Mouse (Mus musculus) kidney, postnatal 4 days (tissue): ENCODE results near the gene 1500011B03Rik.
"Not testable (repeated sequence)": the region's sequence is repeated elsewhere in the genome, so short reads cannot be mapped to it uniquely, and the experiment has no call there.

ENCODE experiments used
- DNase-seq, 2 experiments: peaks; one replicate each; pipeline ENCODE4 v3.0.0; 2021; ENCODE audit warnings: mixed read lengths in 2 of 2

The 1500011B03Rik gene

GRCm38 (mm10) chr5:114822796-114823688 lies at the start of gene 1500011B03Rik:
1500011B03Rik (minus strand) TSS chr5:114823468.
- peak; percentile 87 to 91 for DNase-seq

- DNase-seq: no peak
These were observed 42.0 kb upstream of the 1500011B03Rik start for GRCm38 (mm10) chr5:114865279-114865678.

GRCm38 (mm10) chr5:114864813-114865212 lies 41.5 kb upstream of the 1500011B03Rik start:
- DNase-seq: no peak

- peak; percentile 17 to 44 for DNase-seq
These were observed 38.5 kb upstream of the 1500011B03Rik start for GRCm38 (mm10) chr5:114861730-114862129.

GRCm38 (mm10) chr5:114859253-114859652 lies 36.0 kb upstream of the 1500011B03Rik start:
- peak; percentile 85 to 87 for DNase-seq

DNA sequence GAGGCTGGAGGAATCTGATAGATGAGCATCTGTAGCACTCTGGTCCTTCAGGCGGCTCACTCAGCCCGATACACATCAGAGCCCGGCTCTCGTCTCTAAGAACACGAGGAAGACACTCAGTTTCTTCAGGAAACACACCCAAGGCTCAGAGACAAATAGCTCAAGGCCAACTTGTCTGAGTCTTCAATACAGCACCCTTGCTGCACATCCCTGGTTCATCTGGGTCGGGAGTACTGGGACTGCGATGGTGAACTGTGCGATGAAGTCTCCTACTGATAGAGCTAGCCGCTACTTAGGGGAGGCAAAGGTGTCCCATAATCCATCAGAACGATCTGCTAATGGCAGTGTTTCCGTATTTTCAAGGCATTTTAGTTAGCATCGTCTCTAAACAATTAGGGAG lies 35.3 kb upstream of the 1500011B03Rik start, which contains the start of gene Gm9936:
Gene Gm9936 (minus strand): TSS at position 101 of the 400 bp plus-strand sequence.
- DNase-seq: no peak

DNA sequence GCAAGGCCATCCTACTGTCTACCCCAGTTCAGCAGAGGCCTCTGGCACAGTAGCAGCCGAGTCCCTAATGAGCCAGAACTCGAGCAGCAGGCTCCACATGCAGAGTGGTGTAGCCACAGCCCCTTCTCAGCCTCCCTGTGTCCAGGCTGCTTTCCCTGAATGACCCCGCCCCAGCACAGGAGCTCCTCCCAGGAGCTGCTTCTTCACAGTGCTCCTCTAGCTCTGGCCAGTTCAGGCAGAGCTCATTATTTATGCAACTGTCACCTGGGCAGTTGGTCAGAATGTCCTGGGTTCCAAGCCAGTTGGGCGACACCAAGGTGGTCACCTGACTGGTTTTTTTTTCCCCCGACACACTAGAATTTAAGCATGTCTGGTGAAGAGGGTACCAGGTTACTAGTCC lies 30.1 kb upstream of the 1500011B03Rik start, which contains the start of gene 4930519G04Rik:
Gene 4930519G04Rik (plus strand): TSS at position 301 of the 400 bp plus-strand sequence.
- not testable (repeated sequence) for DNase-seq

GRCm38 (mm10) chr5:114851565-114852236 lies 28.4 kb upstream of the 1500011B03Rik start:
- DNase-seq: no peak

GRCm38 (mm10) chr5:114844371-114844770 lies 21.1 kb upstream of the 1500011B03Rik start:
- not testable (repeated sequence) for DNase-seq

DNA sequence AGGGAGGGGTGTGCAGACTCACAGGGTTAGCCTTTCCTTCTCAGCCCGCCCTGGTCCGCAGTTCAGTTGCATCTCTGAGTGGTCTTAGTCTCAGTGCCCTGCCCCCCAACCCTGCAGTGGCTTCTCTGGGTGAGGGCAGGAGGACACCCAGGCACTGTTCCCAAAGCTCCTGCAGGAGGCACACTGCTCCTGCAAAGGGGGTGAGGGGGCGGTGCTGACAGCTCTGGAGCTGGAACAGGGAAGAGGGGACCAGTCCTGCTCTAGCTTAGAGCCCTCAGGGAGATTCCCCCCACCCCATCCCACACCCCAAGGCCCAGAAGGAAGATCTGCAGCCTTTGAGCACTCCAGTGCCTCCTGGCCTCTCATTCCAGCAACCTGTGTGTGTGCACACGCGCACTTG lies 19.4 kb upstream of the 1500011B03Rik start:
- DNase-seq: no peak

DNA sequence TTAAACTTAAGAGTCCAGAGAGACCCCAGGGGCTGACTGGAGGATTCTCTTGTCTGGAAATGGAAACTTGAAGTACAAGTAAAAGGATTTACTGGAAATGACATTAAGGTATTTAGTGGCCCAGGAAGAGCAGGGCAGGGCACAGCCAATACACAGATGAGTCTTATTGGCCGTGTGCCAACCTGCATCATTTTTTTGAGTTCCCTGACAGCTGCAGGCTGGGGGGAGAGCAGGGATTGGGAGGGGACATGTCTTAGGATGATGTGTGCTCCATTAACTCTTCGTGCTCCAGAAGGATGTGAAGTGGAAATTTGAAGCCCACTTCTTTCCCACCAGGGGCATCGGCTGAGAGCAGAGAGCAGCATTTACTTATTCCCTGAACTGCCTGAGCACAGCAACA lies 18.9 kb upstream of the 1500011B03Rik start:
- DNase-seq: not testable (repeated sequence)

DNA sequence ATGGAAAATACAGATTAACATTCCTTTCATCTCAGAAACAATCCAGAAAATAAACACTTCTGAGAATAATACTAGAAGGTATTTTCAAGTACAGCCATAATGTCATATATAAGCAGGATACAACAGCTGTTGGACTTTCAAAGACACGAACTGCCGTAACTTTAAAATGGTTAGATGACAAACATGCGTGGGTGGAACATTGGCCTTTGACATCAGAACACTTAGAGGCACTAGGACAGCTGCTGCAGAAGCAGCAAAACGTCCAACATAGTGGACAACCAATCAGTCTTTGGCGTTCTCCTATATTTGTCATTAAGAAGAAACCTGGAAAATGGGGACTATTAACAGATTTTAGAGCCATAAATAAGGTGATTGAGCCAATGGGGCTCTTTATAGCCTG lies 17.2 kb upstream of the 1500011B03Rik start:
- DNase-seq: peak in 1 of 2 experiments; percentile 37

GRCm38 (mm10) chr5:114836886-114837285 lies 13.6 kb upstream of the 1500011B03Rik start:
- no peak for DNase-seq

DNA sequence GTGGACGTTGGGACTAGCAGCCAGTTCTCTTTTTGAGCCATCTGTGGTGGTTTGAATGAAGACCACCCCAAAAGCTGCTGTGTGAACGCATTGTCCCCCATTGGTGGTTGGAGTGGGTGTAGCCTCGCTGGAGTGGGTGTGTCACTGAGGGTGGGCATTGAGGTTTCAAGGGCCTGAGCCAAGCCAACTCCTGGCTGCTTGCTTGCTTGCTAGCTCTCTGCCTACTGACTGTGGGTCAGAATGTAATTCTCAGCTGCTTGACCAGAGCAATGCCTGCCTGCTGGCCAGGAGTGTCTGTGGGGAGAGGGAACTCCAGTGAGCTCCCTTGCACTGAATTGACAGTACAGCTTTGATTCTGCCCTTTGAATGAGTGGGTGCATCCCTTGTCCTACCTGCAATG lies 6.5 kb upstream of the 1500011B03Rik start:
- no peak for DNase-seq

DNA sequence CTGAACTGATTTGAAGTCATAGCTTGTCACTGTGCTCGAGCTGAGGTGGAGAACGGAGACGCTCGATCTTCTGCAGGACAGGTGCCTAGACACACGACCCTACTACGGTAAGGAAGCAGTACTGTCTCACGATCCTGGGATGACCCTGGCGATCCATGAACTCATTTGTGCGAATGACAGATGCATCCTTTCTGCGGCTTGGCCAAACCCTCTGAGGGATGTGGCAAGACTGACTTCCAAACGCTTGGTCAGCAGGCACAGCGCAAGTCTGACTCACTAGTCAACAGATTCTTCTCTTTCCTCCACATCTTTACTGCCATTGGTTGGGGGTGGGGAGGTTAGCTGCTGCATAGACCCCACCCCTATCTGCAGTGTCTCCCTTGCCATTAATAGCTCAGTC lies 4.2 kb upstream of the 1500011B03Rik start:
- peak in 1 of 2 experiments; percentile 2 for DNase-seq

GRCm38 (mm10) chr5:114825978-114826691 lies 2.9 kb upstream of the 1500011B03Rik start:
- peak; percentile 88 to 95 for DNase-seq

- DNase-seq: peak; percentile 69 to 76
These were observed 929 bp upstream of the 1500011B03Rik start for GRCm38 (mm10) chr5:114824197-114824596.

DNA sequence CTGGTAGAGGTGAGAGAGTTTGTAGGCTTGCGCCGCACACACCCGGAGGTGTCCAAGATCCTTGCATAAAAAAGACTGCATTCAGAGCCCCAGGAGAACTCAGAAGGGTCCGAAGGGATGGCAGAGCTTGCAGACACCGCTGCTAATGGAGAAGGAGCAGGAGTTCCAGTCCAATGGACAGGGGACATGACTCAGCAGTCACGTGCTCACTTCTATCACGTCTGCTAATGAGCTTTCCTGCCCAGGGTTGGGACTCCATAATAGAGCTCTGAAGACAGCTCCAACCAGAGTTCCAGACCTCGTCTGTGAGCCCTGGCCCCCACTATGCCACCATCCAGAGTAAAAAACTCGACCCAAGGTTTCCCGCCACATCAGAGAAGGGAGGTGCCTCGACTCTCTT lies 5.1 kb downstream of the 1500011B03Rik start:
- peak; percentile 24 to 51 for DNase-seq

DNA sequence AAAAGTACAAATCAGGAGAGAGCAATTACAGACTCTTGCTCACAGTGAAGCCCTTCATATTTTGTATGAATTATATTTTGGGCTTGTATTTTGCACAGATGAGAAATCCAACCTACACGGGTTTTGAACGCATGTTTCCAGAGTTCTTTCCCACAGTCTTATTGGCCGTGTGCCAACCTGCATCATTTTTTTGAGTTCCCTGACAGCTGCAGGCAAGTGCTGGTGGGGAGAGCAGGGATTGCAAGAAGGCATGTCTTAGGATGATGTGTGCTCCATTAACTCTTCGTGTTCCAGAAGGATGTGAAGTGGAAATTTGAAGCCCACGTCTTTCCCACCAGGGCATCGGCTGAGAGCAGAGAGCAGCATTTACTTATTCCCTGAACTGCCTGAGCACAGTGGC lies 6.7 kb downstream of the 1500011B03Rik start:
- no peak for DNase-seq

GRCm38 (mm10) chr5:114813525-114814181 lies 9.6 kb downstream of the 1500011B03Rik start:
- peak; percentile 90 to 94 for DNase-seq

GRCm38 (mm10) chr5:114809826-114810225 lies 13.4 kb downstream of the 1500011B03Rik start:
- no peak for DNase-seq

GRCm38 (mm10) chr5:114809181-114809756 lies 14.0 kb downstream of the 1500011B03Rik start:
- DNase-seq: no peak
